Mouse (Mus musculus) midbrain, postnatal 0 days (tissue): ENCODE measurements around the gene Hnrnpa3. TPM values are rescaled to one million over a fixed set of nuclear protein-coding genes. Genes with fewer than 3 reads are reported as not detected.
"Not testable (repeated sequence)": the region's sequence is repeated elsewhere in the genome, so short reads cannot be mapped to it uniquely, and the experiment has no call there.

Experiments used
- ATAC-seq: fragments of 200-750 bp; cut with Nextera tagmentation; 2 replicates; pipeline ENCODE4 v1.8.0; 2017; ENCODE audit warnings: moderate number of reproducible peaks, mild to moderate bottlenecking, moderate TSS enrichment, moderate library complexity; ENCODE audit not compliant: low FRiP score
- DNase-seq: peaks from one replicate; pipeline ENCODE4 v3.0.0-alpha.2; 2015; ENCODE audit warnings: low spot score
- H3K27ac ChIP-seq: fragments of 300-500 bp; sonication (generic); 2 replicates; pipeline ENCODE4 v1.5.1; 2014; ENCODE audit warnings: low read depth, mild to moderate bottlenecking, low read length, mixed read lengths
- H3K27me3 ChIP-seq: fragments of 300-500 bp; sonication (generic); 2 replicates; pipeline ENCODE4 v1.6.1; 2014; ENCODE audit warnings: low read length, control low read depth, mixed read lengths; ENCODE audit not compliant: insufficient read depth
- H3K36me3 ChIP-seq: fragments of 300-500 bp; sonication (generic); 2 replicates; pipeline ENCODE4 v1.6.1; 2014; ENCODE audit warnings: low read length, control low read depth, mixed read lengths; ENCODE audit not compliant: insufficient read depth
- H3K4me1 ChIP-seq: fragments of 300-500 bp; sonication (generic); 2 replicates; pipeline ENCODE4 v1.6.1; 2014; ENCODE audit warnings: mild to moderate bottlenecking, control low read depth, antibody characterized with exemption, low read length, mixed read lengths; ENCODE audit not compliant: insufficient read depth
- H3K4me2 ChIP-seq: fragments of 300-500 bp; sonication (generic); 2 replicates; pipeline ENCODE4 v1.6.1; 2014; ENCODE audit warnings: low read depth, mild to moderate bottlenecking, low read length, mixed read lengths; ENCODE audit not compliant: poor library complexity, severe bottlenecking
- H3K4me3 ChIP-seq: fragments of 300-500 bp; sonication (generic); 2 replicates; pipeline ENCODE4 v1.5.1; 2014; ENCODE audit warnings: low read depth, mild to moderate bottlenecking, low read length, moderate library complexity
- H3K9ac ChIP-seq: fragments of 300-500 bp; sonication (generic); replicated peaks from 2 replicates; pipeline ENCODE4 v1.6.1; 2014; ENCODE audit warnings: mild to moderate bottlenecking, low read length, moderate library complexity, mixed read lengths; ENCODE audit not compliant: poor library complexity, severe bottlenecking
- H3K9me3 ChIP-seq: fragments of 300-500 bp; sonication (generic); 2 replicates; pipeline ENCODE4 v1.6.1; 2016; ENCODE audit warnings: low read length, control low read depth
- CTCF ChIP-seq: IDR thresholded peaks from 2 replicates; pipeline ENCODE4 v1.5.1; 2016; ENCODE audit warnings: antibody characterized with exemption, mild to moderate bottlenecking
- WGBS: fragments of 180-500 bp; shearing (Covaris S2); extraction: QIAGEN DNeasy Blood & Tissue Kit; methylation state at CpG from one replicate; pipeline ENCODE4 v1.1.7; 2014; 5-methylcytosine and 5-hydroxymethylcytosine counted together
- polyA plus RNA-seq: library from polyadenylated mRNA; unstranded; fragments of >200 nt; fragmentation: Nextera tagmentation; extraction: Ambion mirVana; gene quantifications from 2 replicates; pipeline ENCODE4 v1.2.1, GENCODE M21; 2015
- total RNA-seq: library from RNA; depleted of rRNA; stranded (reverse); fragments of >200 nt; gene quantifications from 2 replicates; pipeline ENCODE4 v1.2.3, GENCODE M21; 2014

The Hnrnpa3 gene
- total and polyA plus RNA-seq, 2 experiments from 2014 or later: 83.7 to 96.6 TPM

DNA sequence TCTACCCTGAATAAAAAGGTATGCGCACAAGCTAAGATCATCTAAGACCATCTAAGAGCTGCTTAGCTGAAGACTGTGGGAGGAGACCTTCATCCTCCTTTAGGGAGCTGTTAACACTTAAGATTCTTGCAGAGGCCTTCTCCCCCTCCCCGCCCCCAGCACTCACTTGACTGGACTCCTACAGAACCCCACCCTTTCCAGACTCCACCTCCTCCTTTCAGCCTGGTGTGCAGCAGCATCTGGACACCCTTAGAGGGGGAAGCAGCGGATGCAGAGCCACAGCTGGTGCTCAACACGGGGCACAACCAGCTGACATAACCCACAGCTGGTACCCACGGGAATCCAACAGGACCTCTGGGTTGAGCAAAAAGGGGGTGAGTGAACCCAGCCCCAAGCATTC lies 25.3 kb upstream of the Hnrnpa3 start:
- ATAC-seq: no peak
- Histone ChIP-seq H3K36me3 (no peaks in the 10 kb centered on the region), H3K27me3 (no peaks in the 10 kb centered on the region), H3K27ac (no peak overlapping the region), H3K4me2 (no peak overlapping the region), H3K9me3 (no peaks in the 10 kb centered on the region), H3K9ac (no peak overlapping the region), H3K4me3 (no peak overlapping the region), H3K4me1 (no peaks in the 10 kb centered on the region)
- 87% methylated on average over 5 of the region's 5 CpGs for WGBS
- no peak for DNase-seq
- TF ChIP-seq CTCF: no peak

DNA sequence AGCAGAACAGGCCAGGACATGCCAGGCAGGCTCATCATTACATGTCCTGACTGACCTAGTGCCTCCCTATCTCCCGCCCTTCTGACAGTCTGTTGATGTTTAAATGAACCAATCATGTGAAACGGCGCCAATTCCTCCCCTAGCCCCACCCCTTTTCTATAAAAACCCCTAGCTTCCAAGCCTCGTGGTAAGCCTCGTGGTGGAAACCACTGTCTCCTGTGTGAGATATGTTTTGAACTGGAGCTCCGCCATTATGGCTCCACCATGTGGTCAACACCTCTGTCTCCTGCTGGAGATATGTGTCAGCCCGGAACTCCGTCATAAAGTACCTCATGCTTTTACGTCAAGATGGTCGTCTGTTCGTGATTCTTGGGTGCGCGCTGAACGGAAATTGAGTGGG lies 24.6 kb upstream of the Hnrnpa3 start:
- DNase-seq, H3K4me3 ChIP-seq, H3K4me1 ChIP-seq, H3K27ac ChIP-seq, H3K9ac ChIP-seq, H3K9me3 ChIP-seq, H3K27me3 ChIP-seq, H3K36me3 ChIP-seq, ATAC-seq, H3K4me2 ChIP-seq: not testable (repeated sequence)
- WGBS: 94% methylated on average over 14 of the region's 14 CpGs

DNA sequence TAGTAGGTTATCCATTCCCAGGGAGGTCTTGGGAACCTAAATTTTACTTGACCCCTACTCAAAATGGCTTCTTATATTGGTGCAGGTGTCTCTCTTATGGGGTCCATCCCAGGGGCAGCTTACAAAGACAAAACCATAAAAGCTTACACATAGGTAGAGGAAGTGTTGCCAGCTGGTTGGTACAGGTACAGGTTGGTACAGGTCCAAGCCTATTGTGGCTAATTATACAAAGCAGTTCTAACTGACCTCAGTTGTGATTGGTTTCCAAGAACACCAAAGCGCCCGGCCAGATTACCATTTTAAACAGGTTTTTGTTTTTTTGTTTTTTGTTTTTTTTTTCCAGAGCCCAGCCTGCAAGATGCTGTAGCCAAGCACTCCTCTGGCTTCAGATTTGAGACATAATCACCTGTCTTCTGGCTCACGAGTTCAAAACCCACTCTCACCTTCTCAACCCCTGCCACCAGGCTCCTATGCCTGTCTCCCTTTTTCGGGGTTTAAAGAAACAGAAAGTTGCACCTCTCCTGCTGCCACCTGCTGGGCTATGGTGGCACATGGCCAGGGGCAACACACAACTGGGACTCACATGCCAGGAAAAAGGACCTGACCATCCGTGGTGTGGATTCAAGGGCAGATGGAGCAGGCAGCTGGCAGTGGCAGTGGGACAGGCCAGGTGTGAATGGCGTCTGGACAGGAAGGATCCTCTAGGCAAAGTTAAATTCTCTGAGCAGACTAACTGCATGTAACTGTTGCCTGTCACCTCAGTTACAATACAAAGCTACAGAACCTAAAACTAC lies 22.6 kb upstream of the Hnrnpa3 start:
- Histone ChIP-seq H3K27ac (no peak overlapping the region), H3K36me3 (no peaks in the 10 kb centered on the region), H3K9ac (no peak overlapping the region), H3K9me3 (no peaks in the 10 kb centered on the region), H3K4me2 (no peak overlapping the region), H3K4me1 (no peaks in the 10 kb centered on the region), H3K4me3 (no peak overlapping the region), H3K27me3 (no peaks in the 10 kb centered on the region)
- no peak for DNase-seq
- 70% methylated on average over 6 of the region's 6 CpGs for WGBS
- ATAC-seq: no peak
- TF ChIP-seq CTCF: peak; percentile 34

DNA sequence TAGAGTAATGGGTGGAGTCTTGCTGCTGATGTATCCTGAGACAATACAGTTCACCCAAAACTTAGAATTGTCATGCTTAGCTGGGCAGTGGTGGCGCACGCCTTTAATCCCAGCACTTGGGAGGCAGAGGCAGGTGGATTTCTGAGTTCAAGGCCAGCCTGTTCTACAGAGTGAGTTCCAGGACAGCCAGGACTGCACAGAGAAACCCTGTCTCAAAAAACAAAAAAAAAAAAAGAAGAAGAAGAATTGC lies 22.1 kb upstream of the Hnrnpa3 start:
- H3K36me3 ChIP-seq, H3K4me1 ChIP-seq, DNase-seq, H3K27ac ChIP-seq, H3K27me3 ChIP-seq, H3K4me3 ChIP-seq, ATAC-seq, H3K9me3 ChIP-seq, H3K9ac ChIP-seq, H3K4me2 ChIP-seq: not testable (repeated sequence)
- WGBS: 91% methylated on average over 2 of the region's 2 CpGs

DNA sequence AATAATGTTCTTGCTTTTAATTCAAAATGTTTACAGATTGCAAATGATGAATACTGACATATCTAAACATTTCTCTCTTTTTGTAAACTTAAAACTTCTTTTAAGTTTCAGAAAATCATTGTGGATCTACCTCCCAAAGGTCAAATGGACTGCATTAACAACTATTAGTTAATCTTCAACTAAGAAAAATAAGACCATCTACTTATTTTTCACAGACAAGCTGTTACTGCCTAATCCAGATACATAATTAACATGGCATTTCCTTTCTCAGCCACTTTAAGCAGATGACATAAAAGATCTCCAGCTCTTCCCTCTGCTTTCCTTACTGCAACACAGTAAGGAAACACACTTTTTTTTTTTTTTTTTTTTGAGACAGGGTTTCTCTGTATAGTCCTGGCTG lies 21.7 kb upstream of the Hnrnpa3 start:
- no peak for TF ChIP-seq CTCF

DNA sequence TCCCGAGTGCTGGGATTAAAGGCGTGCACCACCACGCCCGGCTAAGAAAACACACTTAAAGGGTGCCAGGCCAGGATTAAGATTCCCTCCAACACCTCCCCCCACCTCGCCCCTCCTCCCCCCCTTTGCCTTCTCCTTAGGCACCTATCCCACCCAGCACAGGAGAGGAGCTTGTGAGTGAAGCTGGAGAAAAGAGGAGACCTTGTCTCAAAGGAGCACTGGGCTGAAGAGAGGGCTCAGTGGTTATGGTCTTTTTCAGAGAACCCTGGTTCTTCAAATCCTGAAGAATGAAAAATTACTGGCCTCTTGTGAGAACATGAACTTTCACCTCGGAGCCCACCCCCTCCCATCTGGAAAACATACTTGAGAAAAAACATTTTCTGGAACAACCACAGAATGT lies 21.2 kb upstream of the Hnrnpa3 start:
- not testable (repeated sequence) for H3K36me3 ChIP-seq, H3K4me1 ChIP-seq, H3K9ac ChIP-seq, ATAC-seq, H3K27ac ChIP-seq, H3K4me2 ChIP-seq, H3K27me3 ChIP-seq, H3K9me3 ChIP-seq, DNase-seq, H3K4me3 ChIP-seq
- WGBS: 84% methylated on average over 6 of the region's 6 CpGs

More for the DNA sequence above, 21.7 kb upstream of the Hnrnpa3 start:
- H3K4me3 ChIP-seq: no peak overlapping the region
- DNase-seq: no peak
- no peak overlapping the region for H3K4me2 ChIP-seq
- ATAC-seq: no peak
- H3K4me1 ChIP-seq: no peaks in the 10 kb centered on the region
- no peaks in the 10 kb centered on the region for H3K36me3 ChIP-seq
- H3K27me3 ChIP-seq: no peaks in the 10 kb centered on the region
- no peak overlapping the region for H3K27ac ChIP-seq
- no peak overlapping the region for H3K9ac ChIP-seq
- H3K9me3 ChIP-seq: no peaks in the 10 kb centered on the region

DNA sequence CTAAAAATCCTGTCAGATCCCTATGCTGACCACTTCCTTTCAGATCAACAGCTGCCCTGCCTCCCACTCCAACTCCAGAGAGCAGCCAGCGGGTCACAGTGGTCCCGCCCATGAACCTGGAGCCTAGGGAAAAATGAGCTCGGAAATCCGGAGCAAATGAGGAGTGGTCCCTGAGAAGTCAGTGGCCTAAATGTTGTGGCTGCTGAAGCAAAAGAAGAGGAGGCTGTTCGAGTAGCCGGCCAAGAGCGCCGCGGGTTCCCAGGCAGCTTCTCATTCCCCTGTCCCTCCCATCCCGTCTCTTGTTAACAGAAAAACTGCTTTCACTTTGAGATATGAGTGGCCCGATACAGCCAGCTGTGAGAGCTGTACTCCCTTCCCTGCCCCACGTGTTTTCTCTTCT lies 19.5 kb upstream of the Hnrnpa3 start:
- WGBS: 78% methylated on average over 11 of the region's 12 CpGs
- not testable (repeated sequence) for H3K9ac ChIP-seq, H3K4me1 ChIP-seq, H3K9me3 ChIP-seq, H3K4me3 ChIP-seq, H3K27me3 ChIP-seq, ATAC-seq, H3K36me3 ChIP-seq, DNase-seq, H3K27ac ChIP-seq, H3K4me2 ChIP-seq

DNA sequence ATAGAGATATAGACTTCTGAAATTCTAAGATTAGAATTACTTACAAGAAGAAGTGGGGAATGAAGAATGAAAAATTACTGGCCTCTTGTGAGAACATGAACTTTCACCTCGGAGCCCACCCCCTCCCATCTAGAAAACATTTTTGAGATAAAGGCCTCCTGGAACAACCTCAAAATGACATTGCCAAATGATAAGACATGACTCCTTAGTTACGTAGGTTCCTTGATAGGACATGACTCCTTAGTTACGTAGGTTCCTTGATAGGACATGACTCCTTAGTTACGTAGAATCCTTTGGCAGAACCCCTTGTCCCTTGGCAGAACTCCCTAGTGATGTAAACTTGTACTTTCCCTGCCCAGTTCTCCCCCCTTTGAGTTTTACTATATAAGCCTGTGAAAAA lies 16.7 kb upstream of the Hnrnpa3 start:
- not testable (repeated sequence) for H3K4me3 ChIP-seq, H3K4me2 ChIP-seq, H3K9ac ChIP-seq, H3K4me1 ChIP-seq, ATAC-seq, H3K27ac ChIP-seq, H3K36me3 ChIP-seq, DNase-seq, H3K9me3 ChIP-seq, H3K27me3 ChIP-seq
- 83% methylated on average over 4 of the region's 4 CpGs for WGBS
